Mouse (Mus musculus) kidney, adult 10 weeks (tissue): Measurements from ENCODE around the gene Cysltr2. TPM values are rescaled to one million over a fixed set of nuclear protein-coding genes. Genes with fewer than 3 reads are reported as not detected.

ENCODE experiments used
- polyA plus RNA-seq: library from polyadenylated mRNA; stranded (reverse); fragments of 350-450 nt; fragmentation: Illumina TruSeq; extraction: RNeasy Lipid Tissue Mini Kit (QIAGEN cat#74804); gene quantifications from one replicate; pipeline ENCODE4 v1.2.3, GENCODE M21; 2014; ENCODE audit warnings: low read depth, low replicate concordance

Cysltr2 gene
- polyA plus RNA-seq: 3.5 TPM

GRCm38 (mm10) chr14:73048937-73049336 lies at the start of gene Cysltr2:
Gene Cysltr2, minus strand, starts transcription at chr14:73049114.

Other genes with a start within 250 kb of the Cysltr2 start
- 50.4 TPM for gene Rcbtb2, start 73.9 kb upstream of the Cysltr2 start, polyA plus RNA-seq
- 12.2 TPM for gene Lpar6, start 188.8 kb upstream of the Cysltr2 start, polyA plus RNA-seq